Mouse (Mus musculus) limb, embryonic 14.5 days (tissue): ENCODE measurements at regions not wholly inside any gene's neighbourhood (a gene's known extent, or its start where the extent isn't known, plus 50 kb on each side); places are given as distances from the start of the nearest gene placed in this dataset.

Source experiments
- ATAC-seq: fragments of 200-750 bp; cut with Nextera tagmentation; 2 replicates; pipeline ENCODE4 v1.8.0; 2017; ENCODE audit warnings: low read depth, moderate number of reproducible peaks, moderate TSS enrichment; ENCODE audit not compliant: low FRiP score
- DNase-seq: peaks from one replicate; pipeline ENCODE4 v3.0.0-alpha.2; 2015; ENCODE audit warnings: low spot score
- H3K27ac ChIP-seq: fragments of 300-500 bp; sonication (generic); replicated peaks from 2 replicates; pipeline ENCODE4 v1.5.1; 2014; ENCODE audit warnings: low read depth, mild to moderate bottlenecking, low read length, moderate library complexity, mixed read lengths
- H3K27me3 ChIP-seq: fragments of 300-500 bp; sonication (generic); 2 replicates; pipeline ENCODE4 v1.6.1; 2014; ENCODE audit warnings: low read length, mixed read lengths; ENCODE audit not compliant: control insufficient read depth, insufficient read depth
- H3K36me3 ChIP-seq: fragments of 300-500 bp; sonication (generic); 2 replicates; pipeline ENCODE4 v1.6.1; 2014; ENCODE audit warnings: mild to moderate bottlenecking, low read length, moderate library complexity, mixed read lengths; ENCODE audit not compliant: control insufficient read depth, insufficient read depth
- H3K4me1 ChIP-seq: fragments of 300-500 bp; sonication (generic); 2 replicates; pipeline ENCODE4 v1.6.1; 2014; ENCODE audit warnings: antibody characterized with exemption, low read length, mixed read lengths; ENCODE audit not compliant: control insufficient read depth, insufficient read depth
- H3K4me2 ChIP-seq: fragments of 300-500 bp; sonication (generic); replicated peaks from 2 replicates; pipeline ENCODE4 v1.6.1; 2014; ENCODE audit warnings: low read depth, mild to moderate bottlenecking, low read length, moderate library complexity; ENCODE audit not compliant: severe bottlenecking
- H3K4me3 ChIP-seq: fragments of 300-500 bp; sonication (generic); replicated peaks from 2 replicates; pipeline ENCODE4 v1.5.1; 2014; ENCODE audit warnings: low read length
- H3K9ac ChIP-seq: fragments of 300-500 bp; sonication (generic); 2 replicates; pipeline ENCODE4 v1.6.1; 2014; ENCODE audit warnings: mild to moderate bottlenecking, low read depth, low read length, moderate library complexity; ENCODE audit not compliant: severe bottlenecking
- H3K9me3 ChIP-seq: fragments of 300-500 bp; sonication (generic); 2 replicates; pipeline ENCODE4 v1.6.1; 2016; ENCODE audit warnings: low read length; ENCODE audit not compliant: control insufficient read depth
- POLR2A ChIP-seq: fragments of 200-500 bp; IDR thresholded peaks from 2 replicates; pipeline ENCODE4 v1.8.0; 2012; ENCODE audit warnings: inconsistent platforms, mild to moderate bottlenecking, moderate library complexity, borderline replicate concordance; ENCODE audit not compliant: insufficient read depth, insufficient read length; ENCODE audit errors: extremely low read depth
- WGBS: fragments of 180-500 bp; shearing (Covaris S2); extraction: QIAGEN DNeasy Blood & Tissue Kit; methylation state at CpG from one replicate; pipeline ENCODE4 v1.1.7; 2014; 5-methylcytosine and 5-hydroxymethylcytosine counted together

GRCm38 (mm10) chr9:101590310-101590709 lies 271.3 kb upstream of the 9630041A04Rik start:
- peak; percentile 81 for ATAC-seq
- DNase-seq = peak; percentile 68
- Histone ChIP-seq H3K4me3 (no peak overlapping the region), H3K4me2 (no peak overlapping the region), H3K4me1 (no peaks in the 10 kb centered on the region), H3K9me3 (no peaks in the 10 kb centered on the region), H3K9ac (no peak overlapping the region), H3K27me3 (no peaks in the 10 kb centered on the region), H3K27ac (no peak overlapping the region), H3K36me3 (no peaks in the 10 kb centered on the region)
- 61% methylated on average over 3 of the region's 3 CpGs for WGBS
- no peak for TF ChIP-seq POLR2A

GRCm38 (mm10) chr9:101581064-101581463 lies 280.6 kb upstream of the 9630041A04Rik start:
- Histone ChIP-seq H3K9me3 (no peaks in the 10 kb centered on the region), H3K4me1 (no peaks in the 10 kb centered on the region), H3K27ac (no peak overlapping the region), H3K4me3 (no peak overlapping the region), H3K9ac (no peak overlapping the region), H3K4me2 (no peak overlapping the region), H3K27me3 (no peaks in the 10 kb centered on the region), H3K36me3 (no peaks in the 10 kb centered on the region)
- no peak for TF ChIP-seq POLR2A
- ATAC-seq = no peak
- WGBS = 85% methylated on average over 4 of the region's 4 CpGs
- DNase-seq = no peak

GRCm38 (mm10) chr9:101570714-101571113 lies 290.9 kb upstream of the 9630041A04Rik start:
- no peak overlapping the region for H3K4me3 ChIP-seq
- 14% methylated on average over 4 of the region's 4 CpGs for WGBS
- no peaks in the 10 kb centered on the region for H3K9me3 ChIP-seq
- ATAC-seq (no peak), DNase-seq (peak; percentile 10)
- H3K9ac ChIP-seq = no peak overlapping the region
- TF ChIP-seq POLR2A = no peak
- no peaks in the 10 kb centered on the region for H3K4me1 ChIP-seq
- H3K27ac ChIP-seq = no peak overlapping the region
- H3K27me3 ChIP-seq = no peaks in the 10 kb centered on the region
- H3K36me3 ChIP-seq = no peaks in the 10 kb centered on the region
- no peak overlapping the region for H3K4me2 ChIP-seq

- WGBS = 71% methylated on average over 9 of the region's 9 CpGs
- Histone ChIP-seq H3K4me1 (no peaks in the 10 kb centered on the region), H3K36me3 (no peaks in the 10 kb centered on the region), H3K27ac (no peak overlapping the region), H3K9ac (no peak overlapping the region), H3K4me2 (no peak overlapping the region), H3K9me3 (no peaks in the 10 kb centered on the region), H3K27me3 (no peaks in the 10 kb centered on the region), H3K4me3 (no peak overlapping the region)
- no peak for TF ChIP-seq POLR2A
- no peak for ATAC-seq
- no peak for DNase-seq
Measured at GRCm38 (mm10) chr9:101563196-101563595, 298.4 kb upstream of the 9630041A04Rik start.

GRCm38 (mm10) chr9:101559366-101559765 lies 302.3 kb upstream of the 9630041A04Rik start:
- 68% methylated on average over 11 of the region's 11 CpGs for WGBS
- TF ChIP-seq POLR2A = no peak
- no peak overlapping the region for H3K27ac ChIP-seq
- no peaks in the 10 kb centered on the region for H3K36me3 ChIP-seq
- DNase-seq (no peak), ATAC-seq (no peak)
- H3K9ac ChIP-seq = no peak overlapping the region
- H3K4me3 ChIP-seq = no peak overlapping the region
- H3K4me2 ChIP-seq = no peak overlapping the region
- no peaks in the 10 kb centered on the region for H3K4me1 ChIP-seq
- H3K27me3 ChIP-seq = no peaks in the 10 kb centered on the region
- H3K9me3 ChIP-seq = no peaks in the 10 kb centered on the region
